Comparison of ENCODE assay signal across 8 mouse cellular contexts in the genomic region with DNA sequence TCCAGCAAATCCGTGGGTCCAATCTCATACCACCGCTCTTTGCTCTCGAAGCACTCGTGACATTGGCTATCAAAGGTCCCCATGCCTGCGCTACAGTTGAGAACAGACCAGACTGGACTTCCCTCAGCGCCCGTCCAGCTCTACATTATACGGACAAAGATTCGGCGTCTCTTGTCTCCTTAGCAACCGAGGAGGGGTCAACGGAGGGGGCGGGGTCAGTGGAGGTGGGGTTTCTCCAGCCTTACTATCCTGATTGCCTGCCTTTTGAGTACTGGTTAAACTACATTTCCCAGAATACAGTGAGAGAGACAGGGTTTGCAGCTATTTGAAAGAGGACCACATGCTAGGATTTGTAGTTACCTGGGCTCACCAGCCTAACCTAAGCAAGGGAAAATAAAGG. TPM values are rescaled to one million over a fixed set of nuclear protein-coding genes. Genes with fewer than 3 reads are reported as not detected.
DNase-seq lines count a peak whose midpoint lies in the region; ATAC-seq lines count a peak whose summit lies in the region.

A gene (minus strand): TSS at position 169 of the 400 bp plus-strand sequence.

- no peaks in the 10 kb centered on the region for H3K27me3 ChIP-seq in hindbrain, embryonic 16.5 days (replicated peaks; ENCODE audit: control insufficient read depth, insufficient read depth, low read length)
- H3K27me3 ChIP-seq in stomach, embryonic 15.5 days (replicated peaks): no peaks in the 10 kb centered on the region

- intact Hi-C loops in left cerebral cortex, postnatal 36 days (cut with DNase I): no loop called here

- no peaks in the 10 kb centered on the region for H3K9me3 ChIP-seq in hindbrain, embryonic 16.5 days (ENCODE audit: control insufficient read depth, low read length)
- H3K9me3 ChIP-seq in stomach, embryonic 15.5 days: no peaks in the 10 kb centered on the region

- H3K9ac ChIP-seq in hindbrain, embryonic 16.5 days (ENCODE audit: low read depth, low read length): no peak within 1 kb of the TSS
- no peak within 1 kb of the TSS for H3K9ac ChIP-seq in stomach, embryonic 15.5 days

- no peaks in the 10 kb centered on the region; the same call in 1 of the 2 replicates for H3K4me1 ChIP-seq in hindbrain, embryonic 16.5 days (ENCODE audit: control insufficient read depth, insufficient read depth, low read depth, low read length)
- no peaks in the 10 kb centered on the region for H3K4me1 ChIP-seq in stomach, embryonic 15.5 days

- H3K36me3 ChIP-seq in hindbrain, embryonic 16.5 days (ENCODE audit: control insufficient read depth, insufficient read depth, low read length): no peaks in the 10 kb centered on the region
- H3K36me3 ChIP-seq in stomach, embryonic 15.5 days: no peaks in the 10 kb centered on the region

- peak within 1 kb of the TSS; percentile 58 for H3K4me2 ChIP-seq in hindbrain, embryonic 16.5 days (ENCODE audit: low read length)
- H3K4me2 ChIP-seq in stomach, embryonic 15.5 days: peak within 1 kb of the TSS; percentile 45

- 3% methylated on average over 13 of the region's 13 CpGs for whole genome bisulfite sequencing in hindbrain, embryonic 16.5 days
- 6% methylated on average over 13 of the region's 13 CpGs for WGBS in stomach, embryonic 15.5 days

- peak; percentile 96 for ATAC-seq in hindbrain, embryonic 16.5 days
- peak; percentile 78; the same call in 1 of the 2 replicates for ATAC-seq in stomach, embryonic 15.5 days (ENCODE audit: insufficient read depth, low FRiP score, low read depth)

- H3K27ac ChIP-seq in hindbrain, embryonic 16.5 days (ENCODE audit: low read depth, low read length): no peak within 1 kb of the TSS
- H3K27ac ChIP-seq in stomach, embryonic 15.5 days: no peak within 1 kb of the TSS

- peak within 1 kb of the TSS; percentile 32 for H3K4me3 ChIP-seq in hindbrain, embryonic 16.5 days (ENCODE audit: low read length)
- H3K4me3 ChIP-seq in stomach, embryonic 15.5 days (replicated peaks): peak within 1 kb of the TSS; percentile 16; the same call in 1 of the 2 replicates

- DNase-seq in adrenal gland, adult (ENCODE audit: inconsistent age in 2 of 2, low spot score in 1 of 2): peak; percentile 37 to 81
- peak; percentile 36 to 66 for DNase-seq in cerebellum, postnatal 25 days
- DNase-seq in gastrocnemius, postnatal 10 days: peak; percentile 55
- DNase-seq in left cerebral cortex, postnatal 36 days (ENCODE audit: low spot score in 2 of 2): peak; percentile 23 to 31
- peak; percentile 74 for DNase-seq in mesoderm, embryonic 11.5 days (ENCODE audit: low read depth, low spot score)
- no peak for DNase-seq in c-Kit-positive CD71-positive TER-119-positive erythroid progenitor cells, embryonic 14.5 days (ENCODE audit: low spot score)

RNA-seq across cellular contexts. Expression of the gene that starts here (rescaled TPM):
- not detected for total RNA-seq in gastrocnemius, postnatal 10 days (2021)
- polyA plus RNA-seq in hindbrain, embryonic 16.5 days (2015; fragmentation: Nextera tagmentation; extraction: Ambion mirVana): 3.0 and 3.3 TPM in 2 replicates
- total RNA-seq in left cerebral cortex, postnatal 36 days (2021): 1 to 10 TPM; 1.1 to 2.5 TPM
- not detected in 2 replicates for polyA plus RNA-seq in stomach, embryonic 15.5 days (2015; fragmentation: Nextera tagmentation; extraction: Ambion mirVana)

Comparison
In these comparisons a context has a peak if more than half of its experiments do, and no peak if none do; other contexts are left out.
1. Peak in DNase-seq in gastrocnemius, postnatal 10 days; RNA of the gene not detected or under 1 TPM.
2. Peak in ATAC-seq, H3K4me3 ChIP-seq and H3K4me2 ChIP-seq in stomach, embryonic 15.5 days; RNA of the gene not detected or under 1 TPM.